Mouse (Mus musculus): ENCODE results near the gene Mprip. TPM values are rescaled to one million over a fixed set of nuclear protein-coding genes. Genes with fewer than 3 reads are reported as not detected.
"Not testable (repeated sequence)": the region's sequence is repeated elsewhere in the genome, so short reads cannot be mapped to it uniquely, and the experiment has no call there.

Gene Mprip
- total RNA-seq, 2 experiments from 2014 or later, result 201 to 212 TPM

DNA sequence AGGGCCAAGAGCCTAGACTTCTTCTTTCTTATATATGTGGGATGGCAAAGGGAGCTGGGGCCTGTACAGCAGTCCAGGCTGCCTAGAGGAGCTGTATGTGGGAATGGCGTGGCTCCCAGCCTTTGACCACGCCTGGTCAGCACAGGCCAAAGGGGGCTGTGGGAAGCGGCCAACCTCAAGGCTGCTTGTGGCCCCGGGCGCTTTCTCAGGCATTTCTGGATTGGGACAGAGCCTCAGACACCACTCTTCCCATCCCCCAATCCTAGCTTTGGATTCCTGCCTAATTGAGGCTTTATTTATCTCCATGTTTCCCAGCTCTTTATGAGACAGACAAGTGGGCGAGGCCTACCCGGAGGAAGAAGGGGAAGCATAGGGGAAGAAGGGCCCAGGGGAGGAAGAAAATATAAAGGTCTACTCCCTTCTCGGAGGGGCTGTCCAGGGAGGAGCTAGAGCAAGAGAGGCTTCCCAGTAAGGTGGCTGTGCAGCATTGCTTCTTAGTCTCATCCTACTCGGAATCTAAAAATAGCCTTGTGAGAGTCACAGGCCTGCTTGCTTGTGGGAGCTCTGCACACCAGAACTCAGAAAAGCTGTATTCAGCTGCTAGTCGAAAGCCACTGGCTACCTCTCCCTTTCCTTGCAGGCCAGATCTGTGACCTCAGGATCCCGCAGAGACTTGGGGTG lies 47.0 kb downstream of the Mprip start:
- DNase-seq, result peak; percentile 47 to 49

GRCm38 (mm10) chr11:59715424-59715840 lies 54.3 kb downstream of the Mprip start:
- DNase-seq, result no peak

DNA sequence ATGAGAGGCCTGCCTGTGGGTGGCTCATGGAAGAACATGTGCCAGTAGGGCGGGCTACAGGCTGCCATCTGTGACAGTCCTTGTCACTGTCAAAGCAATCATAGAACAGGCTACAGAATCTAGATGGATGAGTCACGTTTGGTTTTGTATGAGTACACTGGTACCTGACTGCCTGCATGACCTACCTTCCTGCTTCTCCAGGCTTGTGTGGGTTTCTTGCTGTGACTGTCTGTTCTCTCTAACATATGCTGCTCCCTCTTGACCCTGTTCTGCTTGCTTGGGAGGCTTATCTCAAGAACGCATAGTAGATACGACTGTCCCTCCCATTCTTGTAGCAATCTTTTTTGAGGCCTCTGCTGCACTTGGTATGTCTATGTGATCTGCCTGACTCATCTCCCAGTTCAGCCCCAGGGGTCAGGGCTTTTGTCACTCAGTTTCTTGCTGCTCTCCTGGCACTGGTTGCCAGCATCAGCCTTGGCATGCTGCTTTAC lies 56.7 kb downstream of the Mprip start:
- peak; percentile 75 to 83 for DNase-seq

- DNase-seq, result no peak
Measured at GRCm38 (mm10) chr11:59719185-59719584, 58.1 kb downstream of the Mprip start.

DNA sequence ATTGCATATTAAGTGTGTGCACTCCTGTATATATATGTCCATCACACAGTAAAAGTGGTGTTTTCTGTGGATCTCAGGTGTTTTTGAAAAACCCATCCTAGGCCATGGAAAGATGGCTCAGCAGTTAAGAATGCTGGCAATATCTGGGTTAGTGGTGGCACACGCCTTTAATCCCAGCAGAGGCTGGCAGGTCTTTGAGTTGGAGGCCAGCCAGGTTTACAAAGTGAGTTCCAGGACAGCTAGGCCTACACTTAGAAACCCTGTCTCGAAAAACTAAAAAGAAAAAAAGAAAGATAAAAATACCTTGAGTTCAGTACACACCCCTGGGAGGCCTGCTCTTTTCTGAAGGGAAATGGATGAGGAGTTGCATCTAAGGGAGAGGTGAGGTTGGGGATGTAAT lies 60.3 kb downstream of the Mprip start:
- peak; percentile 17 to 48 for DNase-seq

DNA sequence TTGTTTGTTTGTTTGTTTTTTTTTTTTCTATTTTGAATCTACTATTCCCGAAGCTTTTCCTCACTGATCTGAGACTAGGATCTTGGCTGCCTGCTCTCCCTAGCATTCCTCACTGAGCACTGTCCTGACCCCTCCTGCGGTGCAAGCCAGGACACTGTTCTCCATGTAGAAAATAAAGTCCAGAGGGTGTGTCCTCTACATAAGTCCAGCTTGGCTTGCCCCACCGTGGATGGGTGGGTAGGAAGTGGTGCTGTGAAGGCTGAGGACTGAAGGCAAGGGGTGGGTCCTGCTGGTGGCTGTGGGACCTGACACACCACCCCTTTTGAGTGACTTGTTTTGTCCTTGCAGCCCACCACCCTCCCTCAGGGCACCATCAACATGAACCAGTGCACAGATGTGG lies 66.1 kb downstream of the Mprip start:
- no peak for DNase-seq

- DNase-seq, result no peak
Measured at GRCm38 (mm10) chr11:59731821-59732220, 70.7 kb downstream of the Mprip start.

GRCm38 (mm10) chr11:59732407-59733066 lies 71.4 kb downstream of the Mprip start:
- peak; percentile 27 to 45 for DNase-seq

DNA sequence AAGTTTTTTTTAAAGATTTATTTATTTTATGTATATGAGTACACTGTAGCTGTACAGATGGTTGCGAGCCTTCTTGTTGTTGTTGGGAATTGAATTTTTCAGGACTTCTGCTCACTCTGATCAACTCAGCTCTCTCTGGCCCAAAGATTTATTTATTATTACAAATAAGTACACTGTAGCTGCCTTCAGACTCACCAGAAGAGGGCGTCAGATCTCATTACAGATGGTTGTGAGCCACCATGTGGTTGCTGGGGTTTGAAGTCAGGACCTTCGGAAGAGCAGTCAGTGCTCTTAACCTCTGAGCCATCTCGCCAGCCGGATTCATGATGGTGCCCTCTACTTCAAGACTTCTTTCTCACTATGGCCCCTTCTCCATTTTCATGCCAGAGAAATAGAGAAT lies 72.5 kb downstream of the Mprip start:
- DNase-seq, result not testable (repeated sequence)

- DNase-seq, result no peak
Measured at GRCm38 (mm10) chr11:59734335-59734734, 73.2 kb downstream of the Mprip start.

GRCm38 (mm10) chr11:59735938-59736337 lies 74.8 kb downstream of the Mprip start:
- not testable (repeated sequence) for DNase-seq

- no peak for DNase-seq
Measured at GRCm38 (mm10) chr11:59737250-59737649, 76.1 kb downstream of the Mprip start.

DNA sequence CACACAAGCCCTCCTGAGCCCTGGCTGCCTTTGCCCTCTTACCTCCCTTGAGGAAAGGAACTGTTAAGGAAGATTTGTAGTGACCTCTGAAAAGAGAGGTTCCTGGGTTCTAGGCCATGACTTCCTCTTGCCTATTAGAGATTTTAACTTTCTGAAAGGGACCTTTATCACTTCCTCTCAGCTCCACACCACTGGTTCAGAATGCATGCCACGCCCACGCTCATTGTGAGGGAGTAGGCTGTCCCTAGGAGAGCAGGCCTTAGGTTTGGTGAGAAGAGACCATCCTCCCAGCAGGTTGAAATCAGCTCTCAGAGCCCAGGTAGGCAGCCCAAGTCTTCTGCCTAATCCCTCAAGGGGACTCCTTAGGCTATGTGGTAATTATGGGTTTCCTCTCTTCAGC lies 78.9 kb downstream of the Mprip start:
- DNase-seq, result no peak

- DNase-seq, result no peak
Measured at GRCm38 (mm10) chr11:59741915-59742314, 80.8 kb downstream of the Mprip start.

- no peak for DNase-seq
Measured at GRCm38 (mm10) chr11:59743307-59743706, 82.2 kb downstream of the Mprip start.

DNA sequence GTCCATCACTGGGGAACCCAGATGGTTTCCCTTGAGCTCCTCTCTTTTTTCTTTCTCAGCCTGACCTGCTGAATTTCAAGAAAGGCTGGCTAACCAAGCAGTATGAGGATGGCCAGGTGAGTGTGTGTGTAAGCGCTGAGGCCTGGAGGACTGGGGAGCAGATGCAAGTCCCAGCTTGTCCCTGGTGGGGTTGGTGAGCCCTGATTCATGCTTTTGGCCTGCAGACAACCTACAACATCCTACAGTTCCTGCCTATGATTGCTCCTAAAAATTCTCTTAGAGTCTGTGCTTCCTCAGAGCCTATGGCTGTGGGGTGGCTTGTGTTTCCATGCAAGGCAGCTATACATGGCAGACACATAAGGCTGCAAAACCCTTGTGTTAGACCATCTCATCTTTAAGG lies 82.6 kb downstream of the Mprip start:
- no peak for DNase-seq

DNA sequence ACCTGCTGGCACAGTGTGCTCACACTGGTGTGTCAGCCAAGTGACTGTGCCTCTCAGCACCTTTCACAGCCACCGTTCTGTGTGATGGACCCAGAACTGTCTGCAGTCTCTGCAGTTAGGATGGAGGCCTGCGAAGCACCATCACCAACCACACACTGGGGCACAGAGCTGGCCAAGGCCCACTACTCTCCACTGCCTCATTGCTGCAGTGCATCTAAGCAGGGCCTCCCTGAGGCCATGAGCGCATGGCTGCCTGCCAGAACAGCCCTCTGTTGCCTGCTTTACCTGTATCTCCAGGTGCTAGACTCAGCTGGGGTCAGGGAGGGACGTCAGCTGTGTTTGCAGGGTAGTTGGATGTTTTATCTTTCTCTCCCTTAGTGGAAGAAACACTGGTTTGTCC lies 83.3 kb downstream of the Mprip start:
- no peak for DNase-seq

- no peak for DNase-seq
Measured at GRCm38 (mm10) chr11:59745851-59746250, 84.7 kb downstream of the Mprip start.

DNA sequence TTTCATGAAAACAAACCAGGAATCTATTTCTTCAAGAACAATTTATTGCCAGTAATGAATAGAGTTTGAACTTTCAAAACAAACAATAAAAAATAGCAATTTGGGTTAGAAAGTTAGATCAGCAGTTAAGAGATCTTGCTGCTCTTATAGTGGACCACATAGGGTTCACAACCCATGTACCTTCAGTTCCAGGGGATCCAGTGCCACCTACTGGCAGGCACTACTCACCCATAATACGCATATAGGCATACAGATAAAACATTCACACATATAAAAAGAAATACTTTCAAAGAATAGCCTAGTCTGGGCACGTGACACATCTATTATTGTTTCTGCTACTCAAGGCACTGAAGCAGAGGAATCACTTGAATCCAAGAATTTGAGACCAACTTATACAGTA lies 85.5 kb downstream of the Mprip start:
- peak; percentile 56 to 77 for DNase-seq

GRCm38 (mm10) chr11:59749050-59749449 lies 87.9 kb downstream of the Mprip start:
- no peak for DNase-seq

DNA sequence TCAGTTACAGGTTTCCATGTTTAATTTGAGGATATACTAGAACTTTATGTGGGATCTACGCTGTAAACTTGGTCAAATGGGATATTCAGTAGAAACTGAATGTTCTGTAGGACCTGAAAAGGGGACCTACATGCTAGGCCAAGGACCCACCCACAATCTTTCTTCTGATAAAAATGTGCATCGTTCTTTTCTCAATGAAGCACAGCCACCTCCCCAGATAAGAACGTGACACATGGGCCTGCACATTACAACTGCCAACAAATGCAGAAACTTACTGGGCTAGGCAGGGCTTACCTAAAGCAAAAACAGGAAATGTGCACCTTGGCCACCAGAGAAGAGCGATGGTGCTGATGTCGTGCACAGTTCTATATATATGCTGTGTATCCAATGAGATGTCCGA lies 93.4 kb downstream of the Mprip start:
- DNase-seq, result no peak

DNA sequence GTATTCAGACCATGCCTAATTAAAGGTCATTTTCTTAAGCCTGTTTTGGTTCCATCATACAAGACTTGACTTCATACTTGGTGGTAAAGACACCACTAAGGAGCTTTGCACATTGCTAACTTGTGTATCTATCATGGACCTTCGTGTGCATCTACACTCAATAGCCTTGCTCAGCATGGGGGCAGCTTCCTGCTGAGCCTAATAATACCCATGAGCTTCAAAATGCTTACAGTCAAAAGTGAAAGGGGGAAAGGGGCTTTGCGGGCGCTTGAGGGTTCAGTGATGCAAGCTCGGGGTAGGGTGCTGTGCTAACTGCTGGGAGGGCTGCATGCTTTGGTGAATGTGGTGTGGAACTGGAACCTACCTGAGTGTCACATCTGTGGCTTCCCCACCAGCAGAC lies 95.2 kb downstream of the Mprip start:
- no peak for DNase-seq

DNA sequence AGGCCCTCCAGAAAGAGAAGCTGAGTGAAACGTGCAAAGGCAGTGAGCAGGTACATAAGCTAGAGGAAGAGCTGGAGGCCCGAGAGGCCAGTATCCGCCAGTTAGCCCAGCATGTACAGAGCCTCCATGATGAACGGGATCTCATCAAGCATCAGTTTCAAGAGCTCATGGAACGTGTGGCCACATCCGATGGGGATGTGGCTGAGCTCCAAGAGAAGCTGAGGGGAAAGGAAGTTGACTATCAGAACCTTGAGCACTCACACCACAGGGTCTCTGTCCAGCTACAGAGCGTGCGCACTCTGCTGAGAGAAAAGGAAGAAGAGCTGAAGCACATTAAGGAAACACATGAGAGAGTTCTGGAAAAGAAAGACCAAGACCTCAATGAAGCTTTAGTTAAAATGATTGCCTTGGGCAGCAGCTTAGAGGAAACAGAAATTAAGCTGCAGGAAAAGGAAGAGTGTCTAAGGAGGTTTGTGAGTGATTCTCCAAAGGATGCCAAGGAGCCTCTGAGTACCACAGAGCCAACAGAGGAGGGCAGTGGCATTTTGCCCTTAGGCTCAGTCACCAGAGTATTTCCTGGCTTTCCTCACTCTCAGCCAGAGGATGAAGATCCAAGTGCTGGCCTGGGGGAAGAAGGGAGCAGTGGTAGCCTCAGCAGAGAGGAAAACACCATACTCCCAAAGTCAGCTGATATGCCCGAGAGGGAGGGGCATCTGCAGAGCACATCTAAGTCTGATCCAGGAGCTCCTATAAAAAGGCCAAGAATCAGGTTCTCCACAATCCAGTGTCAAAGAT lies 97.3 kb downstream of the Mprip start:
- peak; percentile 11 to 17 for DNase-seq
